10 mouse cellular contexts compared by ENCODE assay signal in genomic region chr16:89950754-89951153, GRCm38 (mm10).
DNase-seq lines count a peak whose midpoint lies in the region; ATAC-seq lines count a peak whose summit lies in the region.
"Had no signal": no experiment of that assay in that cellular context is flagged by ENCODE, and none has a peak within 500 bp of the region (broad histone marks: within the 10 kb centered on the region; RNA-seq: fewer than 3 reads in every experiment).

No protein-coding gene starts in this region.

- 0 out of 2 replicates have a peak, but pooled peaks cover 3% of the 10 kb centered on the region for H3K36me3 ChIP-seq in midbrain, embryonic 12.5 days
- peaks cover 8% of the 10 kb centered on the region; the same call in 1 of the 2 replicates for H3K36me3 ChIP-seq in midbrain, embryonic 10.5 days

- H3K4me2 ChIP-seq in midbrain, embryonic 12.5 days (replicated peaks) = no peak overlapping the region

- peak; percentile 19; the same call in 1 of the 2 replicates for ATAC-seq in midbrain, embryonic 12.5 days (ENCODE audit: low FRiP score, low read depth)
- peak; percentile 62; the same call in 1 of the 2 replicates for ATAC-seq in granulocyte monocyte progenitor cell, adult 5-6 weeks (replicated peaks; ENCODE audit: poor library complexity, severe bottlenecking)
- ATAC-seq: forebrain, embryonic 16.5 days had no signal

- no peak overlapping the region for H3K9ac ChIP-seq in midbrain, embryonic 12.5 days (replicated peaks)

- no peak for DNase-seq in midbrain, embryonic 10.5 days (ENCODE audit: low spot score)
- DNase-seq in cerebellum, adult 8-10 months = peak; percentile 89
- DNase-seq in lung, postnatal 4 days = peak; percentile 27 to 37
- DNase-seq in kidney, adult 18-20 months = no peak
- DNase-seq in thymus, postnatal 4 days = no peak
- DNase-seq: kidney, adult 11 months had no signal

- no peak overlapping the region for H3K27ac ChIP-seq in midbrain, embryonic 12.5 days (replicated peaks)
- H3K27ac ChIP-seq in midbrain, embryonic 10.5 days (replicated peaks) = no peak overlapping the region
- H3K27ac ChIP-seq: layer of hippocampus, adult 2 months had no signal

- H3K4me1 ChIP-seq in midbrain, embryonic 12.5 days = no peaks in the 10 kb centered on the region
- peaks cover 5% of the 10 kb centered on the region for H3K4me1 ChIP-seq in midbrain, embryonic 10.5 days

- H3K27me3 ChIP-seq in midbrain, embryonic 12.5 days = no peaks in the 10 kb centered on the region
- H3K27me3 ChIP-seq in midbrain, embryonic 10.5 days (ENCODE audit: low read depth, poor library complexity, severe bottlenecking) = no peaks in the 10 kb centered on the region

- H3K9me3 ChIP-seq in midbrain, embryonic 12.5 days = no peaks in the 10 kb centered on the region
- no peaks in the 10 kb centered on the region for H3K9me3 ChIP-seq in midbrain, embryonic 10.5 days (replicated peaks)

- 88% methylated on average over 8 of the region's 8 CpGs for WGBS in midbrain, embryonic 12.5 days
- 89% methylated on average over 8 of the region's 8 CpGs for WGBS in midbrain, embryonic 10.5 days

- no peak overlapping the region for H3K4me3 ChIP-seq in midbrain, embryonic 12.5 days
- H3K4me3 ChIP-seq in midbrain, embryonic 10.5 days = no peak overlapping the region
- H3K4me3 ChIP-seq: layer of hippocampus, adult 2 months had no signal

Comparison
In these comparisons a context has a peak if more than half of its experiments do, and no peak if none do; other contexts are left out.
1. DNase-seq: peak in cerebellum, adult 8-10 months (single experiment) and lung, postnatal 4 days (2 of 2); none in midbrain, embryonic 10.5 days (single experiment), kidney, adult 18-20 months (single experiment) and thymus, postnatal 4 days (single experiment).